Mouse (Mus musculus): Measurements from ENCODE around the gene 2310009B15Rik.

2310009B15Rik gene

GRCm38 (mm10) chr1:138842315-138842714 lies 14.3 kb downstream of the 2310009B15Rik start:
- DNase-seq = peak; percentile 79

DNA sequence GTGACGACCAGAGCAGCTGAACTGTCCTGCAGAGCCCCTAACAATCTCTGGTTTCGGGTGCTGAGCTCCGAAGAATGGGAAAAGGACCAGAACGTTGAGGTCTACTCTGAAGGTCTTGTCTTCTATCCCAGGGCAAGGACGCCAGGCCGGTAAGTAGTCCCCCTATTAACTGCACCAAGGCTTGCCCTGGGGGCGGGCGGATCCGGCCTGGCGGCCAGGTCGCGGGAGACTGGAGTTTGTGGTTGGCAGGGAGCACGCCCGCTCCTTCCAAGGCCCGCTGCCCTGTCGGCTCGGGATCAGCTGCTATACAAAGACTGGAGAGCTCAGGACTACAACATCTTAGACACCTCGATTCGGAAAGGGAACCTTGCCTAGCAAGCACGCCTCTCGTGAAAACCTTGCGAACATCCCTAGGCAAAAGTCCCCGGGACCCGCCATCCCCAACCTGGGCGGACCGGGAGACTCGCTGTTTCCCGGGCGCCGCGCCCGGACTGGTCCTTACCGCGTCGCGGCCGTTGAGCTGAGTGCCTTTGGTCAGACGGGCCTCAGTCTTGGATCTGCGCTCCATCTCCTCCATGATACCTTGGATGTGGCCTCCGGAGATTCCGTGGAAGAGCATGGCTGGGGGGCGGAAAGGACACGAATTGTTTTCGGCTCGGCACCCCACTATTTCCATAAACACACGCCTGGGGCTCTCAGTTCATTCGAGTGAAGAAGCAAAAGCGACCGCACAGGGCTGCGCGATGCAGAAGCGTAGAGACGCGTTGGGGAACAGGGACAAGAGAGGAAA lies 15.2 kb downstream of the 2310009B15Rik start:
- DNase-seq = peak; percentile 80

DNA sequence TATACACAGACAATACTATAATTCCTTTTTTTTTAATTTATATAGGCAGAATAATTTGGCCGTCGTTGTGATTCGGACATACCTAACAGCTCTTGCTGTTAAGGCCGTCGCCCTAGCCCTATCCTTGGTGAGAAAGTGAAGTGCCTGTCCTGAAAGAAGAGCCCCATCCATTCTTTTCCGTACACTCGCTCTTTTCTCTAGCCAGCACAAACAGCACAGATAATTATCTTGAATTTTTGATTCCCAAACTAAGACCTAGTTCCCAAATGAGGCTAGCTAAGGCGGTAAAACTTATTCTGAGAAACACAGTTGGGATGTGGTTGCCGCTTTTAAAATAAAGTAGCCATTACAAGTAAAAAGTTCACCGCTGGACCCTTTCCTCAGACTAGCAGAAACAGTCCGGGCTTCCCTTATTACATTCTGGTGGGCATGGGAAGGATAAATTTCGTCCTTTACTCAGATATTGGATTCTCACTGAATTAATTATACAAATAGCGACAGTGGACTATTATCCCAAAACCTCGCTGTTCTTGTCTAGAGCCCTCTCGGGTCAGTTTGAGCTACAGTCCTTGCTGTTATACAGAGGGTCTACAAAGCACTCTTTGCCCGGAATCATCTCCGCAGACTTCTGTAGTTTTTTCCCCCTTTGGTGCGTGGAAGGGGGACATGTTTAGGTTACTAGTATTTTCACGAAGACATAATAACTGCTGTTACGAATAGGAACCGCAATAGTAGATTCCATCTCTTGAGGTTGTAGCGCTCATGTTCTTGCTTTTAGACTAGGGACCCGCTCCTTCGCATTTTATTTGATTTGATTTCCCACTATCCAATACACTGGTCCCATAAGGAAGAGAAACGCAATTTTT lies 16.0 kb downstream of the 2310009B15Rik start:
- peak; percentile 55 for DNase-seq

DNA sequence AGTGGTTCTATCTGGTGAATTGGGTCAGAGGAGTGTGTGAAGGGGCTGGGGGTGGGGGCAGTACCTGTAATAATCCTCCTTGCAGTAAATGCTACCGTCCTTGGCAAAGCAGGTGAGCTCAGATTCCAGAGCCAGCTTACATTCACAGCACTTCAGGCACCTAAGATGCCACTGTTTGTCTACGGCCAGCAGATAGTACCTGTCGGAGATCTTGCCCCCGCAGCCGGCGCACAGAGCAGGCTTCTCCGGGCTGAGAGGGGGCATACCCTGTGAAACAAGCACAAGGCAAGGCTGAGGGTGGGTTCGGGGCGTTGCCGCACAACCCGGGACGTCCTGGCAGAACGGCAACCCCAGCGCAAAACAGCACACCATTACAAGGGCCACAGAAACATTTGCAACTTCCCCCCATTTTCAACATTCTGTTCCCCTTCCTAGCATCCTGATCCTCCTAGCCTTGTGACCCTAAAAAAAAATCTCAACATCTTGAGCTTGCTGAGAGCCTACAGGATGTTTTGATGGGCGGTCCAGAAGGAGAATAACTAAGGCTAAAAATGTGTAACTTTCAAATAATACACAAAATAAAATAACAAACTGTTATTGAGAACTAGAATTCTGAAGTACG lies 16.7 kb downstream of the 2310009B15Rik start:
- DNase-seq = no peak

GRCm38 (mm10) chr1:138839291-138839690 lies 17.4 kb downstream of the 2310009B15Rik start:
- no peak for DNase-seq

DNA sequence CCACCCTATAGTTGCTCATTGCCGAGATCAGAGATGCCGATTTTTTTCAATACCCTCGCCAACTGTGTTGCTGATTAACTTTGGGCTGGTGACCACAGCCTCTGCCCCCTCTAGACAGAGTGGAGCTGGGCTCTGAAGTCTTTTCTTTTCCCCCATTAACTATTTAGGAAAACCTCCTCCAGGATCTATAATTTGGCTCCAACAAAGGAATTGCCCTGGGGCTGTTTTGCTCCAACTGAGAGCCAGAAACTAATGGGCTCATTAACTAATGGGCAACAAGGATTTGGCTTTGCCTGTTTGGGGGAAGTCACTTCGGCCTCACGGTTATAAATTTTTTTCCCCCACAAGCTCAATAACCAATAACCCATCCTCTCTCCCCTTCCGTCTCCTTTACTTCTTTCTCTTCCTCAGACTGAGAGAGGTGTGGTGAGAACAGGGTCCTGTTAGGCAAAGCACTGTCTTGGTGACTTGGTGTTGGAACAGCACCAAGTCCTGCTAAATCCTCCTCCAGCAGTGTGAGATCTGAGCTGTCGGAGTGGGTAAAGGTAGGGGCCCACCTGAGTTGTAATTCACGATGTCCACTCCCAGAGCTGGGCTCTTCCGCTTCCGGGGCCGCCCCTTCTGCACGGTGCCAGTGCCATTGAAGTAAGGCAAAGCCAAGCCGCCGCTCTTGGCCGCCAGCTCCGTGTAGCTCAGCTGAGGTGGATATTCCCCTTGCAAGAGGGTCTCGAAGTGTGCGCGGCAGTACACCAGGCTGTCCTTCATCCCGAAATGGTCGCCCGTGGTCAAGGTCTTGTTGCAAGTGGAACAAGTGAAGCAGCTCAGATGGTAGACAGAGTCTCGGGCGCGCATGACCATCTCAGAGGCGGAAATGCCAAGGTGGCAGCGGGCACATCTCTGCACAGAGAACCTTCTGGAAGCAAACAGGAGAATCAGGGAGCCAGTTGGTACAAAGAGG lies 18.6 kb downstream of the 2310009B15Rik start:
- peak; percentile 46 for DNase-seq

DNA sequence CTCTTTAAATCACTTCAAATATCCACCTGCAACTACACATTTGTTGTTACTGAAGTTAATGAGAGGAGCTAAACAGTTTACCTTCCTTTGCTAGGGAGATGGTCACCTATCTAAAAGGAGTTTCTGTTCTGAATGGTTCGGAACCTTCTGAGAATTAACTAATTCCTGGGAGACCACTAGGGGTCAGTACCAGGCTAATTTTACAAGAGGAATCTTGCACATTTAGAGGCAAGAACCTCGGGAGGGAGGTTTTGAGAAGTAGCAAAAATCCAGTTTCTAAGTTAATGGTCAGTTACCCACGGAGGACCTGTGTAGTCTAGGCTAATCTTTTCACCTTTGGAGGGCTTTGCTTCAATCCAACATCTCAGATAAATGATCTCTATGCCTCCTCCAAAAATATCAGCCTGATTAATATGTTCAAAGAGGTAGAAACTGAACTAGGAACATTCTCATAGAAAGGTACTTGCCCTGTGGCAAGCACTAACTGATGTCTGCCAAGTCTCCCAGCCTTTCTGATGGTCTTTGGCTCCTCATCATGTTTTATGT lies 21.2 kb downstream of the 2310009B15Rik start:
- DNase-seq = peak; percentile 77

GRCm38 (mm10) chr1:138831309-138831708 lies 25.3 kb downstream of the 2310009B15Rik start:
- peak; percentile 61 for DNase-seq

DNA sequence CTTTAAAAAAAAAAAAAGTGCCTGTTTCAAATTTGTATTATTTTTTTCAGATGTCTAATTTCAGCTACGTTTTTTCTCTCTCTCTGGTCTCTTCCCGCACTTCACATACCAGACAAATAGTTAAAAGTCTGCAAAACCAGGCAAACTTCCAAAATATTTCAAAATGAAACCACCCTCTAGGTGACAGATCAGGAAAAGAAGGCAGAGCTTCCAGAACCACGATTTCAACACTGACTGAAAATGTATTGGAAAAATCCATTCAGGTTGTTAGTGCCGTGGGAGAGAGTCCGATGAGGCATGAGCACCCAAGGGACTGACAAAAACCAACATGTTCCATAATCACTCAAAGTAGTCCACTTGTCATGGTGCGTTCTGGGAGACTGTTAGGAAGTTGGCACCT lies 29.8 kb downstream of the 2310009B15Rik start:
- DNase-seq = no peak

- no peak for DNase-seq
These were observed 33.7 kb downstream of the 2310009B15Rik start for GRCm38 (mm10) chr1:138822985-138823322.

- DNase-seq = no peak
These were observed 34.2 kb downstream of the 2310009B15Rik start for GRCm38 (mm10) chr1:138822255-138822984.
